Mouse (Mus musculus) heart, embryonic 16.5 days (tissue): Measurements from ENCODE around the gene Abca2. TPM values are rescaled to one million over a fixed set of nuclear protein-coding genes. Genes with fewer than 3 reads are reported as not detected.
"Not testable (repeated sequence)": the region's sequence is repeated elsewhere in the genome, so short reads cannot be mapped to it uniquely, and the experiment has no call there.

Experiments
- ATAC-seq: fragments of 200-750 bp; cut with Nextera tagmentation; replicated peaks from 2 replicates; pipeline ENCODE4 v1.8.0; 2017; ENCODE audit warnings: moderate number of reproducible peaks; ENCODE audit not compliant: insufficient read depth, low FRiP score; ENCODE audit errors: extremely low read depth
- H3K27ac ChIP-seq: fragments of 300-500 bp; sonication (generic); 2 replicates; pipeline ENCODE4 v1.5.1; 2014; ENCODE audit warnings: mild to moderate bottlenecking, low read length, control low read depth, moderate library complexity
- H3K27me3 ChIP-seq: fragments of 300-500 bp; sonication (generic); 2 replicates; pipeline ENCODE4 v1.6.1; 2014; ENCODE audit warnings: low read length, mixed read lengths; ENCODE audit not compliant: control insufficient read depth, insufficient read depth
- H3K36me3 ChIP-seq: fragments of 300-500 bp; sonication (generic); 2 replicates; pipeline ENCODE4 v1.6.1; 2014; ENCODE audit not compliant: control insufficient read depth, insufficient read depth
- H3K4me1 ChIP-seq: fragments of 300-500 bp; sonication (generic); 2 replicates; pipeline ENCODE4 v1.6.1; 2014; ENCODE audit warnings: low read length, mixed read lengths; ENCODE audit not compliant: control insufficient read depth, insufficient read depth
- H3K4me2 ChIP-seq: fragments of 300-500 bp; sonication (generic); 2 replicates; pipeline ENCODE4 v1.6.1; 2014; ENCODE audit warnings: low read depth, mild to moderate bottlenecking, control low read depth, low read length
- H3K4me3 ChIP-seq: fragments of 300-500 bp; sonication (generic); 2 replicates; pipeline ENCODE4 v1.5.1; 2014; ENCODE audit warnings: mild to moderate bottlenecking, control low read depth, low read length
- H3K9ac ChIP-seq: fragments of 300-500 bp; sonication (generic); 2 replicates; pipeline ENCODE4 v1.6.1; 2014; ENCODE audit warnings: low read length, control low read depth
- H3K9me3 ChIP-seq: fragments of 300-500 bp; sonication (generic); replicated peaks from 2 replicates; pipeline ENCODE4 v1.6.1; 2016; ENCODE audit warnings: low read length; ENCODE audit not compliant: control insufficient read depth
- WGBS: fragments of 180-500 bp; shearing (Covaris S2); extraction: QIAGEN DNeasy Blood & Tissue Kit; methylation state at CpG from one replicate; pipeline ENCODE4 v1.1.7; 2014; 5-methylcytosine and 5-hydroxymethylcytosine counted together
- polyA plus RNA-seq: library from polyadenylated mRNA; unstranded; fragments of >200 nt; fragmentation: Nextera tagmentation; extraction: Ambion mirVana; gene quantifications from 2 replicates; pipeline ENCODE4 v1.2.1, GENCODE M21; 2015

Abca2 gene
- polyA plus RNA-seq, 1 experiment from 2014 or later, result 5.4 TPM

DNA sequence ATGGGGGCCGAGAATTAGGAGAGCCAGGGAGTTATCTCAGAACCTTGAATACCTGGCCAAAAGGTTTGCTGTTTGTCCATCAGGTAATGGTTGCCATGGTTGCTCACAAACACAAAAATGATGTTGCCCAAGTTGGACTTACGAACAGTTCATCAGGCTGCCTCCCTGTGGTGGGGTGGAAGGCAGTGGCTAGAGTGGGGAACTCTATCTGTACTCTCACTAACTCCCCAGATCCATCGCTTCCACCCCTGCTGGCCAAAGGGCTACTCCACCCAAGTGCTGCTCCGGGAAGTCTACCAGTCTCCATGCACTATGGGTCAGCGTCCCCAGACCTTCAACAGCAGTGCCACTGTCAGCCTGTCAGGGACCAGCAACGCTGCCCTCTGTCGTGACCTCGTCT lies 29.5 kb upstream of the Abca2 start, which contains the start of gene Npdc1:
Npdc1 (plus strand) TSS at position 301 of the 400 bp plus-strand sequence.
- peaks cover 82% of the 10 kb centered on the region for H3K27me3 ChIP-seq
- no peaks in the 10 kb centered on the region for H3K36me3 ChIP-seq
- ATAC-seq, result no peak
- H3K27ac ChIP-seq, result no peak within 1 kb of the TSS
- 53% methylated on average over 8 of the region's 8 CpGs for WGBS
- H3K4me2 ChIP-seq, result no peak within 1 kb of the TSS
- H3K4me3 ChIP-seq, result no peak within 1 kb of the TSS
- no peak within 1 kb of the TSS for H3K9ac ChIP-seq
- H3K4me1 ChIP-seq, result peaks cover 6% of the 10 kb centered on the region; the same call in 1 of the 2 replicates
- H3K9me3 ChIP-seq, result no peaks in the 10 kb centered on the region

DNA sequence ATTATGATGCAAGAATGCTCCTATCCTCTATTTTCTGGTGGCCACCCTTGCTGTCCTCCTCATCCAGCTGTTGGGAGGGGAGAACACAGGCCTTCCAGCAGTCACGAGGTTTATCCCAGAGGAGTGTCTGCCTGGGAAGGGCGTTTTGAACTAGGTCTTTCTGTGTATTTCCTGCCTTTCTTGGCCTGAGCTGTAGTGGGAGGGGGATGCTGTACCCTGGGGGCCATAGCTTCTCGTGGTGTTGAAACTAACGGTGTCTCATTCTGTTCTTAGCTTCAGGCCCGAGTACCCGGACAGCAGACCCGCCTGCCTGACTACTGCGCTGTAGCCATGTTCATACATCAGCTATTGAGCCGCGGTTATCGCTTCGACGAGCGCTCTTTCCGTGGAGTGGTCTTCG lies 28.2 kb upstream of the Abca2 start:
- H3K36me3 ChIP-seq, result no peaks in the 10 kb centered on the region
- no peak for ATAC-seq
- H3K4me3 ChIP-seq, result no peak overlapping the region
- H3K27ac ChIP-seq, result no peak overlapping the region
- WGBS, result 17% methylated on average over 16 of the region's 16 CpGs
- H3K4me1 ChIP-seq, result peaks cover 6% of the 10 kb centered on the region; the same call in 1 of the 2 replicates
- H3K9me3 ChIP-seq, result no peaks in the 10 kb centered on the region
- peak overlapping the region; percentile 7; the same call in 1 of the 2 replicates for H3K4me2 ChIP-seq
- H3K9ac ChIP-seq, result no peak overlapping the region
- peaks cover 80% of the 10 kb centered on the region for H3K27me3 ChIP-seq

DNA sequence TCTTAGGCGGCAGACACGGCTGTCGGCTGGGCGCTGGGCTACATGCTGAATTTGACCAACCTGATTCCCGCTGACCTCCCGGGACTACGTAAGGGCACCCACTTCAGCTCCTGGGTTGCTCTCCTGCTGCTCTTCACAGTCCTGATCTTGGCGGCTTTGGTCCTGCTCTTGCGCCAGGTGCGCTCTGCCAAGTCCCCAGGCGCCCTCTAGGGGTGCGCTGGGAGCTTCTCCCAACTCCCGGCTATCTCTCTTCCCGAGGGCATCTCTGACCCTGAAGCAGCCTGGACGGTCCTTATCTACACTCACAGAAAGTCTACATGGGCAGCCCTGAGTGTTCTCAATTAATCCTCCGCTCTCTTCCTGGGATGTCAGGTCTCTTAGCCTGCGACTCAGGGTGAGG lies 27.7 kb upstream of the Abca2 start:
- Histone ChIP-seq H3K9ac (no peak overlapping the region), H3K36me3 (no peaks in the 10 kb centered on the region), H3K4me1 (peaks cover 5% of the 10 kb centered on the region; the same call in 1 of the 2 replicates), H3K27me3 (peaks cover 75% of the 10 kb centered on the region), H3K4me3 (peak overlapping the region; percentile 6; the same call in 1 of the 2 replicates), H3K9me3 (no peaks in the 10 kb centered on the region), H3K4me2 (peak overlapping the region; percentile 7), H3K27ac (no peak overlapping the region)
- 3% methylated on average over 17 of the region's 17 CpGs for WGBS
- ATAC-seq, result no peak

DNA sequence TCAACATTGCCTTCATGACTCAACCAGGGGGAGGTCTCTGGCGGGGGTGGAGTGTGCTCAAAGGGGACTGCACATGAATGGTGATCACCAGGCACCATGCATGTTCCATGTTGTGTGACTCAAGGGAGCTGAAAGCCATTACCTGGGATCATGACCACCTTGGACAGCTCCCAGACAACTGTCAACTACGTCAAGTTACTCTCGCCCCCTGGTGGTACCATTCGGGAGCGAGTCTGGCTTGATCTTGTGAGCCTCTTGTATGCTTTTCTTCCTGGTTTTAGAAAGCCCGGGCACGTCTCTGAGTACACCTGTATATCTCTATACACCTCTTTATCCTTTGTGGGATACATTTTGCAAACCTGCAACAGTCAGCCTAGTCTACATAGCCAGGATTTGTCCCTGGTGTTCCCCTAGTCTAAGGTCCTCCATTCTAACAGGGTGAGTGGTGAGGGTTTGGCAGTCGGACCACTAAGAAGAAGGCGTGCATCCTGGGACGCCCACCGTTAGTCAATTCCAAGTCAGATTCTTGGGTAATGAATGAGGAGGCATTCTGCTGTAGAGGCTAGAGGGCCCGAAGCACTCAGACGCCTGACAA lies 26.0 kb upstream of the Abca2 start:
- under 1% methylated on average over 13 of the region's 13 CpGs for WGBS
- ATAC-seq, result no peak
- Histone ChIP-seq H3K36me3 (no peaks in the 10 kb centered on the region), H3K27me3 (peaks cover 62% of the 10 kb centered on the region), H3K4me1 (no peaks in the 10 kb centered on the region; the same call in 1 of the 2 replicates), H3K27ac (no peak overlapping the region), H3K4me2 (peak overlapping the region; percentile 62), H3K9me3 (no peaks in the 10 kb centered on the region), H3K4me3 (peak overlapping the region; percentile 58), H3K9ac (peak overlapping the region; percentile 67; the same call in 1 of the 2 replicates)

DNA sequence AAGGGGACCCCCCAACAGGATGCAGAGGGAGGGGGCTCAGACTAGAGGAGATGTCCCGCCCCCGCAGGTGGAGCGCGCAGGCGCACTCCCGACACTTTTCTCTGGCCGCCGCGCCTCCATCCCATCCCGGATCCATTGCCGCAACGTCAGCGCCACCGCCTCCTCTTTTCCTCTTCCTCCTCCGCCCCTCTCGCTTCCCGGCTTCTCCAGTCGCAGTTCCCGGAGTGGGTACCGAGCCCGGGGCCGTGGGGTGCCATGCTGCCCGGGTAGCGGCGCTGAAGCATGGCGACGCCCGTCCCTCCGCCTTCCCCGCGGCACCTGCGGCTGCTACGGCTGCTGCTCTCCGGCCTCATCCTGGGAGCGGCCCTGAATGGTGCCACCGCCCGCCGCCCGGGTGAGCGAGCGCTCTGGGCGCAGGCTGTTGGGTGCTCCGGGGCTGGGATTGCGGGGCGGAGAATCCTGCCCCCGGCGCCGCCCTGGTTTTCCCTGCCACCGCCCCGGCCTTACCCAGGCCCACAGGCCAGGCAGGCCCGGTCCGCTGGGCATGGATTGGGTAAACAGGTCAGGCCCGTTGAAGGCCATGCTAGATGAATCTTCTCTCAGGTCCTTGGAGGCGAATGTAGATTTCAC lies 25.4 kb upstream of the Abca2 start:
- peak overlapping the region; percentile 62 for H3K4me2 ChIP-seq
- H3K27me3 ChIP-seq, result peaks cover 59% of the 10 kb centered on the region
- peak; percentile 53 for ATAC-seq
- WGBS, result 1% methylated on average over 53 of the region's 54 CpGs
- no peak overlapping the region for H3K27ac ChIP-seq
- peak overlapping the region; percentile 67 for H3K9ac ChIP-seq
- H3K4me3 ChIP-seq, result peak overlapping the region; percentile 58
- no peaks in the 10 kb centered on the region for H3K36me3 ChIP-seq
- no peaks in the 10 kb centered on the region for H3K9me3 ChIP-seq
- no peaks in the 10 kb centered on the region; the same call in 1 of the 2 replicates for H3K4me1 ChIP-seq

DNA sequence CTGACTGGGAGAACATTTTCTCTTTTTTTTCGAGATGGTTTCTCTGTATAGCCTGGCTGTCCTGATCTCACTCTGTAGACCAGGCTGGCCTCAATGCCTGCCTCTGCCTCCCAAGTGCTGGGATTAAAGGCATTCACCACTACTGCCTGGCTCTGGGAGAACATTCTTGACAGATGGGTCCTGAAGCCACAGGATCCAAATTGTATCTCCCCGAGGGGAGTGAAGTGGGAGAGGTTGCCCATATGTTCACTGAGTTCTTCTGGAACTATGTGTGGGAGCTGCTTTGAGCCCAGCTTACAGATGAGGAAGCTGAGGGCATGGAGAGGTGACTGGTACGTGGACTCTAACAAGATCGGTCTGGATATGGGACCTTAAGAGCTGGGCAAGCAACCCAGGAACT lies 24.5 kb upstream of the Abca2 start:
- Histone ChIP-seq H3K27me3 (peaks cover 53% of the 10 kb centered on the region), H3K9ac (no peak overlapping the region), H3K4me3 (no peak overlapping the region), H3K9me3 (no peaks in the 10 kb centered on the region), H3K4me2 (0 out of 2 replicates have a peak overlapping the region, but pooled peaks have one; percentile 62), H3K4me1 (no peaks in the 10 kb centered on the region; the same call in 1 of the 2 replicates), H3K36me3 (no peaks in the 10 kb centered on the region), H3K27ac (no peak overlapping the region)
- 81% methylated on average over 4 of the region's 4 CpGs for WGBS
- no peak for ATAC-seq

DNA sequence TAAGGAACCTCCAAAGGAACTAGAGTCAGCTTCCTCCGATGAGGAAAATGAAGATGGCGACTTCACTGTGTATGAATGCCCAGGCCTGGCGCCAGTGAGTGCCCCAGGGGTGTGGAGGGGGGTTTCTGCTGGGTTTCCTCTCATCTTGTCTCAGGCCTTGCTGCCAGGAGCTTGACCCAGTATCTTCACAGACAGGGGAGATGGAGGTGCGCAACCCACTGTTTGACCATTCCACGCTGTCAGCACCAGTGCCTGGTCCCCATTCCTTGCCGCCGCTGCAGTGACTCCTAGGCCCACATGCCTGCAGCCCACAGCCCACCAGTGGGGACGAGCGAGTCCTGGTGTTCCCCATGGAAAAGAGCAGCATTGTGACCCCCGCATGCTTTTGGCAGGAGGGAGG lies 19.6 kb upstream of the Abca2 start:
- Histone ChIP-seq H3K4me1 (no peaks in the 10 kb centered on the region), H3K4me2 (no peak overlapping the region), H3K9ac (no peak overlapping the region), H3K4me3 (no peak overlapping the region), H3K27me3 (peaks cover 15% of the 10 kb centered on the region), H3K36me3 (no peaks in the 10 kb centered on the region), H3K27ac (no peak overlapping the region), H3K9me3 (no peaks in the 10 kb centered on the region)
- no peak for ATAC-seq
- WGBS, result 77% methylated on average over 10 of the region's 10 CpGs

DNA sequence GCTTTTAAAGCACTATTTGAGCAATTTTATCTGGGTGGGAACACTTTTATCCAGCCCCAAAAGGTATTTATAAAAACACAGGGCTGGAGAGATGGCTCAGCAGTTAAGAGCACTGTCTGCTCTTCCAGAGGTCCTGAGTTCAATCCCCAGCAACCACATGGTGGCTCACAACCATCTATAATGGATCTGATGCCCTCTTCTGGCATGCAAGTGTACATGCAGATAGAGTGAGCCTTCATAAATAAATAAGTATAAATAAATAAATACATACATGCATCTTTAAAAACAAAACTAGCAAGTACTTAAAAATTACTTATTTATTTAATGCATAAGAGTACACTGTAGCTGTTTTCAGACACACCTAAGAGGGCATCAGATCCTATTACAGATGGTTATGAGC lies 15.1 kb upstream of the Abca2 start:
- not testable (repeated sequence) for ATAC-seq, H3K4me1 ChIP-seq, H3K27ac ChIP-seq

DNA sequence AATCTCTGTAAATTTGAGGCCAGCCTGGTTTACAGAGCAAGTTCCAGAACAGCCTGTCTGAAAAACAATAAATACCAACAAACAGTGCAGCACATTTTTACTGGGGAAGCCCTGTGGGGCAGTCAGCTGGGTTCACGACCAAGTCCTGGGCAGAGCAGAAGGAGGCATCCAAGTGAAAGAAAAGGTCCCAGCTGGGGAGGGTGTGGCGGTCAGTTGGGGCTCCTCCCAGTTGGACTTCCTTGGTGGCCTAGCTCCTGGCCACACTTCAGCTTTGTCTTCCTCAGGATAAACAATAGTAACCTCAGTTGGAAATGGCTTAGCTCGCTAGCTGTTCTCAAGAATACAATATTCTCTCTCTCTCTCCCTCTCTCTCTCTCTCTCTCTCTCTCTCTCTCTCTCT lies 11.1 kb upstream of the Abca2 start:
- WGBS, result 35% methylated on average over 3 of the region's 3 CpGs
- Histone ChIP-seq H3K4me3 (no peak overlapping the region), H3K4me1 (peaks cover under 1% of the 10 kb centered on the region), H3K27ac (no peak overlapping the region), H3K4me2 (no peak overlapping the region), H3K36me3 (no peaks in the 10 kb centered on the region), H3K9me3 (no peaks in the 10 kb centered on the region), H3K9ac (no peak overlapping the region), H3K27me3 (no peaks in the 10 kb centered on the region)
- no peak for ATAC-seq

More for the DNA sequence above, 15.1 kb upstream of the Abca2 start:
- not testable (repeated sequence) for H3K4me2 ChIP-seq, H3K9me3 ChIP-seq, H3K27me3 ChIP-seq, H3K9ac ChIP-seq, H3K36me3 ChIP-seq, H3K4me3 ChIP-seq
